Mouse (Mus musculus): ENCODE results near the gene Irx6. TPM values are rescaled to one million over a fixed set of nuclear protein-coding genes. Genes with fewer than 3 reads are reported as not detected.

Gene Irx6
- polyA plus RNA-seq (2017; shearing (Covaris generic)) = not detected

GRCm38 (mm10) chr8:92674244-92675128 is at the start of gene Irx6:
TSS of gene Irx6 (plus strand) at chr8:92674288.

Other genes starting within 250 kb of the Irx6 start
- not detected for gene Mmp2, start 153.0 kb downstream of the Irx6 start, polyA plus RNA-seq (2017; shearing (Covaris generic))
- gene Lpcat2, start 181.1 kb downstream of the Irx6 start, polyA plus RNA-seq (2017; shearing (Covaris generic)) = 1.3 TPM
- gene Capns2, start 227.1 kb downstream of the Irx6 start, polyA plus RNA-seq (2017; shearing (Covaris generic)) = not detected